Mouse (Mus musculus) ES-E14 (cell line): ENCODE measurements around the gene Srpr. TPM values are rescaled to one million over a fixed set of nuclear protein-coding genes. Genes with fewer than 3 reads are reported as not detected.

Experiments
- DNase-seq: peaks from one replicate; pipeline ENCODE4 v3.0.0-alpha.2; 2013; ENCODE audit warnings: low read depth, low spot score
- H3K27ac ChIP-seq: 2 replicates; pipeline ENCODE4 v1.5.1; 2012; ENCODE audit warnings: low read depth, mild to moderate bottlenecking, low read length, moderate library complexity, mixed read lengths; ENCODE audit not compliant: poor library complexity, insufficient read depth, severe bottlenecking
- H3K36me3 ChIP-seq: 2 replicates; pipeline ENCODE4 v1.6.1; 2012; ENCODE audit warnings: mild to moderate bottlenecking, low read length, moderate library complexity, mixed read lengths; ENCODE audit not compliant: control insufficient read depth, poor library complexity, insufficient read depth, severe bottlenecking
- H3K4me1 ChIP-seq, 2 experiments: fragments of 150-350 bp in 1 of 2; sonication (generic) in 1 of 2; 2 replicates each; pipeline ENCODE4 v1.6.1; 2012; ENCODE audit warnings: low read length in 2 of 2, mild to moderate bottlenecking in 1 of 2, mixed read lengths in 1 of 2; ENCODE audit not compliant: control insufficient read depth in 2 of 2, insufficient read depth in 2 of 2, poor library complexity in 1 of 2
- H3K4me3 ChIP-seq, 2 experiments: fragments of 150-350 bp in 1 of 2; sonication (generic) in 1 of 2; 2 replicates each; pipeline ENCODE4 v1.5.1; 2012; ENCODE audit warnings: low read length in 2 of 2, low read depth in 1 of 2, mild to moderate bottlenecking in 1 of 2, mixed read lengths in 1 of 2; ENCODE audit not compliant: insufficient read depth in 1 of 2, poor library complexity in 1 of 2, severe bottlenecking in 1 of 2
- H3K9ac ChIP-seq: 2 replicates; pipeline ENCODE4 v1.6.1; 2012; ENCODE audit warnings: low read depth, mild to moderate bottlenecking, low read length, mixed read lengths; ENCODE audit not compliant: poor library complexity, insufficient read depth, severe bottlenecking
- H3K9me3 ChIP-seq: fragments of 150-350 bp; sonication (generic); 2 replicates; pipeline ENCODE4 v1.6.1; 2012; ENCODE audit warnings: low read depth, mild to moderate bottlenecking, low read length; ENCODE audit not compliant: control insufficient read depth, insufficient read depth
- CHD2 ChIP-seq: IDR thresholded peaks from 2 replicates; pipeline ENCODE4 v1.6.1; 2014; ENCODE audit warnings: mild to moderate bottlenecking, low read depth, low read length, inconsistent platforms
- HCFC1 ChIP-seq: IDR thresholded peaks from 2 replicates; pipeline ENCODE4 v1.6.1; 2012; ENCODE audit warnings: low read length, inconsistent platforms, borderline replicate concordance; ENCODE audit not compliant: insufficient read depth
- MAFK ChIP-seq: IDR thresholded peaks from 2 replicates; pipeline ENCODE4 v1.6.1; 2014; ENCODE audit warnings: mild to moderate bottlenecking, low read depth, low read length, inconsistent platforms; ENCODE audit not compliant: insufficient read depth
- ZC3H11A ChIP-seq: IDR thresholded peaks from 2 replicates; pipeline ENCODE4 v1.6.1; 2012; ENCODE audit warnings: low read depth, mild to moderate bottlenecking, inconsistent platforms, low read length, borderline replicate concordance
- ZNF384 ChIP-seq: IDR thresholded peaks from 2 replicates; pipeline ENCODE4 v1.6.1; 2012; ENCODE audit warnings: low read depth, low read length, inconsistent platforms
- in situ Hi-C, 2 experiments: fragments of 600-800 bp; cut with MboI; formaldehyde crosslinking; loops; one replicate each; pipeline ENCODE4 v1.15.1; 2025; ENCODE audit warnings: low sequenced_read_pairs in 2 of 2, inconsistent platforms in 1 of 2; ENCODE audit not compliant: unreplicated experiment in 2 of 2
- total RNA-seq: library from RNA; depleted of rRNA; stranded (reverse); fragments of 300-350 nt; gene quantifications from 2 replicates; pipeline ENCODE4 v1.2.3, GENCODE M21; 2012

The Srpr gene
- total RNA-seq, 1 experiment = 168 TPM

- no peak overlapping the region for H3K27ac ChIP-seq
- H3K4me3 ChIP-seq = no peak overlapping the region
- no peaks in the 10 kb centered on the region; the same call in 1 of the 2 replicates for H3K36me3 ChIP-seq
- no peak for DNase-seq
- H3K9ac ChIP-seq = no peak overlapping the region
- H3K4me1 ChIP-seq = peaks cover 0 to 2% of the 10 kb centered on the region in 2 experiments; a peak in 1 of 4 replicates
- no peak for TF ChIP-seq ZNF384
- TF ChIP-seq ZC3H11A = no peak
- no peak for TF ChIP-seq CHD2
- no peak for TF ChIP-seq MAFK
- TF ChIP-seq HCFC1 = no peak
- no peaks in the 10 kb centered on the region for H3K9me3 ChIP-seq
- in situ Hi-C loops = no loop called here
Observed at GRCm38 (mm10) chr9:35264509-35264908, 64.5 kb downstream of the Srpr start.

GRCm38 (mm10) chr9:35267146-35267975, 67.4 kb downstream of the Srpr start, which contains the start of the genes Fam118b and Rpusd4:
Fam118b (minus strand) TSS chr9:35267805.
Rpusd4 (plus strand) TSS chr9:35267865.
- Histone ChIP-seq H3K36me3 (peaks cover 6% of the 10 kb centered on the region), H3K9me3 (no peaks in the 10 kb centered on the region), H3K4me3 (peak within 1 kb of the TSS; percentile 77 to 95), H3K9ac (peak within 1 kb of the TSS; percentile 82), H3K4me1 (0 out of 4 replicates have a peak, but pooled peaks cover 0 to 2% of the 10 kb centered on the region in 2 experiments), H3K27ac (no peak within 1 kb of the TSS)
- peak; percentile 82 for DNase-seq
- in situ Hi-C loops = no loop called here
- TF ChIP-seq HCFC1 (no peak), ZNF384 (no peak), CHD2 (no peak)

DNA sequence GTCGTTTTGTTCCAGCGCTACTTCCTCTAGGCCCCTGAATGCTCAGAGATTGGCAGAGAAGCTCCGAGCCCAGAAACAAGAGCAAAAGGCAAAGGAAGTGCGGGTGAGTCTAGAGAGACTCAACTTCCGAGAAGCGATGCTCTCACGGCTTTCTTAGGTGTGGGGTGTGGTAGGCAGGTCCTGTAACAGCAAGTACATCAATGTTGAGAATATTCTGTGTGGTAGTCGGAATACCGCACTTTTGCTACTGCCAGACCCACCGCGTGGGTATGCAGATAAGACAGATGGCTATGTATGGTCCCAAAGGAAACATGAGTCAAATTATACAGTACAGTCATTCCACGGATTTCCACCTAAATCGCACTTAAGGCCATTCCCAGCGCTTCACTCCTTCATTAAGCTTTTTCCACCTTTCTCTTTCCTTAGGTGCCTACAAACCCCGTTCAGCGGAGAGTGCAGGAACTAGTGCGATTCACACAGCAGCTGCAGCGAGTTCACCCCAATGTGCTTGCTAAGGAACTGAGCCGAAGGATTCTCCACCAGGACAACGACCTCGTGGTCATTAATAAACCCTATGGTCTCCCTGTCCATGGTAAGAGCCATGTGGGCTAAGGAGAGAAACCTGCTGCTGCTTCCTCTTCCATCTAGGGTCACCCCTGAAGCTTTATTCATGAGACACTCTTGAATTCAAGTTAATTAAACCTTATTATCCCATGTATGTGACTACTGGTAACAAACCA, 68.2 kb downstream of the Srpr start:
- Histone ChIP-seq H3K4me1 (0 out of 4 replicates have a peak, but pooled peaks cover 0 to 2% of the 10 kb centered on the region in 2 experiments), H3K9ac (peak overlapping the region; percentile 82), H3K9me3 (no peaks in the 10 kb centered on the region), H3K36me3 (peaks cover 10% of the 10 kb centered on the region), H3K4me3 (peak overlapping the region; percentile 77 to 95), H3K27ac (no peak overlapping the region)
- in situ Hi-C loops = no loop called here
- TF ChIP-seq CHD2 = no peak
- no peak for TF ChIP-seq ZC3H11A
- no peak for TF ChIP-seq HCFC1
- no peak for TF ChIP-seq ZNF384
- no peak for TF ChIP-seq MAFK
- no peak for DNase-seq

- TF ChIP-seq ZC3H11A = no peak
- TF ChIP-seq MAFK = no peak
- TF ChIP-seq HCFC1 = no peak
- no peak for TF ChIP-seq ZNF384
- no peak for TF ChIP-seq CHD2
- no peak for DNase-seq
- no peak overlapping the region for H3K27ac ChIP-seq
- H3K36me3 ChIP-seq = peaks cover 21% of the 10 kb centered on the region
- in situ Hi-C loops = no loop called here
- H3K4me1 ChIP-seq = no peaks in the 10 kb centered on the region
- H3K9me3 ChIP-seq = no peaks in the 10 kb centered on the region
- H3K4me3 ChIP-seq = no peak overlapping the region
- H3K9ac ChIP-seq = no peak overlapping the region
Observed at GRCm38 (mm10) chr9:35277855-35278365, 77.9 kb downstream of the Srpr start.
